Mouse (Mus musculus) embryonic facial prominence, embryonic 15.5 days (tissue): Measurements from ENCODE around the gene Cdc45. TPM values are rescaled to one million over a fixed set of nuclear protein-coding genes. Genes with fewer than 3 reads are reported as not detected.
A peak's percentile ranks its signal among the peaks of the same experiment; 100 is the strongest.

Source experiments
- ATAC-seq: fragments of 200-750 bp; cut with Nextera tagmentation; 2 replicates; pipeline ENCODE4 v1.8.0; 2017; ENCODE audit warnings: low read depth, moderate TSS enrichment; ENCODE audit not compliant: insufficient number of reproducible peaks, low FRiP score, low TSS enrichment
- H3K27ac ChIP-seq: fragments of 300-500 bp; sonication (generic); replicated peaks from 2 replicates; pipeline ENCODE4 v1.5.1; 2015; ENCODE audit warnings: mild to moderate bottlenecking, inconsistent platforms
- H3K27me3 ChIP-seq: fragments of 300-500 bp; sonication (generic); 2 replicates; pipeline ENCODE4 v1.6.1; 2015; ENCODE audit warnings: inconsistent platforms
- H3K36me3 ChIP-seq: fragments of 300-500 bp; sonication (generic); 2 replicates; pipeline ENCODE4 v1.6.1; 2015; ENCODE audit warnings: mild to moderate bottlenecking, inconsistent platforms
- H3K4me1 ChIP-seq: fragments of 300-500 bp; sonication (generic); 2 replicates; pipeline ENCODE4 v1.6.1; 2015; ENCODE audit warnings: inconsistent platforms
- H3K4me2 ChIP-seq: fragments of 300-500 bp; sonication (generic); replicated peaks from 2 replicates; pipeline ENCODE4 v1.6.1; 2015; ENCODE audit warnings: mild to moderate bottlenecking, inconsistent platforms
- H3K4me3 ChIP-seq: fragments of 300-500 bp; sonication (generic); replicated peaks from 2 replicates; pipeline ENCODE4 v1.5.1; 2015; ENCODE audit warnings: mild to moderate bottlenecking, inconsistent platforms
- H3K9ac ChIP-seq: fragments of 300-500 bp; sonication (generic); 2 replicates; pipeline ENCODE4 v1.6.1; 2015; ENCODE audit warnings: inconsistent platforms
- H3K9me3 ChIP-seq: fragments of 300-500 bp; sonication (generic); replicated peaks from 2 replicates; pipeline ENCODE4 v1.6.1; 2016; ENCODE audit warnings: inconsistent platforms
- WGBS: fragments of 180-500 bp; shearing (Covaris S2); methylation state at CpG from one replicate; pipeline ENCODE4 v1.1.7; 2015; 5-methylcytosine and 5-hydroxymethylcytosine counted together
- polyA plus RNA-seq: library from polyadenylated mRNA; unstranded; fragments of >200 nt; fragmentation: Nextera tagmentation; extraction: Ambion mirVana; gene quantifications from 2 replicates; pipeline ENCODE4 v1.2.1, GENCODE M21; 2015

Cdc45 gene
- polyA plus RNA-seq, 1 experiment from 2014 or later, result 36.9 TPM

DNA sequence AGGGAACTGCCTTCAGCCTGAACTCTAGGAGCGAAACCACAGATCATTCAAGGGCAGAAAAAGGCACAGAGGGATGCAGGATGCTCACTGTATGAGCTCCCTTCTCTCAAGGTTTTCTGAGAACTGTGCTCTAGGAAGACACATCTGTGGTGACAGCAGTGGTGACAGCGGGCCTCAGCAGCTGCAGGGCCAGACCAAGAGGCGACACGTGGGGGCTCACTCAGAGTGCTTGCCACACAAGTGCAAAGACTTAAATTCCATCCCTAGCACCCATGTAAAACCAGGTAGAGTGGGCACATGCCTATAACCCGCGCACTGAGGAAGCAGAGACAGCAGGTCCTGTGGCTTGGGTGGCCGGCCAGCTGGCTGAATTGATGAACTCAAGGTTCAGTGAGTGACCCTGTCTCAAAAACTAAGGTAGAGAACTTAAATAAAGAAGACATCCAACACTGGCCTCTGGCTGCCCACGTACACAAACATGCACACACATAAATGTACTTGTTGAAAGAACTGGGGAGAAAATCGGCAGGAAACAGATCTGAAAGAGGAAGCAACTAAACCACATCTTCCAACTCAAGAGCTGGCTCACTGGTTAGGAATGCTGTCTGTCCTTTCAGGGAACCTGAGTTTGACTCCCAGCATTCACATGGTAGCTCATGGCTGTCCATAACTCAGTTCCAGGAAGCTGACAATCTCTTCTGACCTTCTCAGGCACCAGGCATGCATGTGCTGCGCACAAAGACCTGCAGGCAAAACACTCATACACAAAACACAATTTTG, 23.0 kb downstream of the Cdc45 start:
- Histone ChIP-seq H3K9ac (no peak overlapping the region), H3K4me2 (no peak overlapping the region), H3K4me3 (no peak overlapping the region), H3K27ac (no peak overlapping the region), H3K9me3 (no peaks in the 10 kb centered on the region), H3K36me3 (peaks cover 58% of the 10 kb centered on the region), H3K4me1 (no peaks in the 10 kb centered on the region), H3K27me3 (no peaks in the 10 kb centered on the region)
- WGBS, result 86% methylated on average over 10 of the region's 10 CpGs
- no peak for ATAC-seq

DNA sequence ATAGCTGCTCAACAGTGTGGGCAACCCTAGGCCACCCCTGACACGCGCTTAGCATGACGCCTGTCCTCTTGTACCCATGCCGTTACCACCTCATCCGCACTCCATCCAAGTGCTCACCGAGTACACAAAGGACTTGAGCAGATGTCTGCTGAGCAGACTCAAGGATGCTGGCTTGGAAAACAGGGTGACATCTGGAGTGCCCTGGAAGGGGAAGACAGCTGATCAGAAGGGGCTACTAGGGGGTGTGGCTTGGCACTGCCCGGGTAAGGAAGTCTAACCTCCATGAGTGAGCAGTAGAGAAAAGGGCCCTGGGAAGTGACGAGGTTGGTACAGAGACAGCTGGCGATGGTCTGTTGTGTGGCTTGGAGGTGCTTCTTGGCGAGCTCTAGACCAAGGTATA, 25.1 kb downstream of the Cdc45 start:
- ATAC-seq, result no peak
- Histone ChIP-seq H3K4me3 (no peak overlapping the region), H3K27me3 (no peaks in the 10 kb centered on the region), H3K27ac (no peak overlapping the region), H3K4me2 (no peak overlapping the region), H3K4me1 (no peaks in the 10 kb centered on the region), H3K9ac (no peak overlapping the region), H3K9me3 (no peaks in the 10 kb centered on the region), H3K36me3 (peaks cover 68% of the 10 kb centered on the region)
- WGBS, result 92% methylated on average over 10 of the region's 10 CpGs

DNA sequence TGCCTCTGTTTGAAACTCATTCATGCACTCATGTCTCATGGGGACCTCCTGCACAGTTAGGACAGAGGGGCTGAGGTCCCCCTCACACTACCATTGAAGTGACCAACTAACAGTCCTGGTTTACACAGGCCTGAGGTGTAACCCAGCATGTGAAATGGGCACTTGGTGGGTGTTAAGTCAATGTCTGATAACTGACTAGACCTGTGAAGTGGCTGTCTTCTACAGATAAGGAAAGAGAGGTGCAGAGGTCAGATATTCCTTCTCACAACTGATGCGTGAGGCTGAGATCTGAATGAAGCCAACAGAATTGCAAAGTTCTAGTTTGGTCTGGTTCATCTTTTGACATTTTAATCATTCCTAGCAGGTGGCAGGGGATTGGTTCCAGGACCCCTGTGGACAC, 26.3 kb downstream of the Cdc45 start:
- Histone ChIP-seq H3K27me3 (no peaks in the 10 kb centered on the region), H3K36me3 (peaks cover 56% of the 10 kb centered on the region), H3K9ac (no peak overlapping the region), H3K4me2 (no peak overlapping the region), H3K27ac (no peak overlapping the region), H3K4me3 (no peak overlapping the region), H3K4me1 (no peaks in the 10 kb centered on the region), H3K9me3 (no peaks in the 10 kb centered on the region)
- no peak for ATAC-seq
- WGBS, result 90% methylated on average over 1 of the region's 1 CpGs

DNA sequence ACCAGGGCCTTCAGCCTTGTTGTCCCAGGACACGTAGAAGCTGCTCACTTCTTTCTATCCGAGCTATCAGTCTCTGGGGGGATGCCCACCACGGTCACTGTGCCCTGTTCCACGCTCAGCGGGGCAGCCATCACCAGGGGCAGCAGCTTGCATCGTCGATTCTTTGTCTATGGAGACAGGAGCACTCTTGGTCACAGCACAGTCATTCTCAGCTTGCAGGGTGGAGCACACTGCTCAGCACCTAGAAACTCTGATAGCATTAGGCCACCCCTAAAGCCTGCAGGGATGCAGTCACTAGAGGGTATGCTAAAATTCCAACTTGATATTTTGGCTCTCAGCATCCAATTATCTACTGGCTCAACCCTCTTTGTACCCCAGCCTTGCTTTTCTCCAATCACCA, 26.8 kb downstream of the Cdc45 start:
- no peaks in the 10 kb centered on the region for H3K4me1 ChIP-seq
- ATAC-seq, result no peak
- H3K27me3 ChIP-seq, result no peaks in the 10 kb centered on the region
- H3K4me2 ChIP-seq, result no peak overlapping the region
- 93% methylated on average over 7 of the region's 7 CpGs for WGBS
- H3K9ac ChIP-seq, result no peak overlapping the region
- peaks cover 52% of the 10 kb centered on the region for H3K36me3 ChIP-seq
- H3K4me3 ChIP-seq, result no peak overlapping the region
- no peaks in the 10 kb centered on the region for H3K9me3 ChIP-seq
- H3K27ac ChIP-seq, result no peak overlapping the region

DNA sequence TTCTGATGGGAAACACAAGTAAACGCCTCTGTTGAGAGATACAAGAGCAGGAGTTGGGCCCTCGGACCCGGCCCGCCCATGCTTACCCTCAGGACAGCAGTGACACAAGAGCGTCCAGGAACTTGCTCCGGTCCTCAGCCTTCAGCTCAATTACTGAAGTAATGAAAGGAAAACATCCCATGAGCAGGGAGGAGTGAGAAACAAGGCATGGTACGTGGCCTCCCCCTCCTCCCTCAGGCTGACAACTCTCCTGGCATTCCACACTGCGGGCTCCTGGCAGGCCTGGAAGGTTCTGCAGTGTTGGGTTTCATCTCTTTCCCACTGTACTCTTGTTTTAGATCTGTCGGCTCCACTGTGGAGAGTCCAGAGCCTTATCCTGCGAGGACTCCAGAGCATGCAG, 30.0 kb downstream of the Cdc45 start:
- Histone ChIP-seq H3K4me2 (no peak overlapping the region), H3K9me3 (no peaks in the 10 kb centered on the region), H3K36me3 (peaks cover 26% of the 10 kb centered on the region), H3K27ac (no peak overlapping the region), H3K4me1 (peaks cover 10% of the 10 kb centered on the region), H3K9ac (no peak overlapping the region), H3K27me3 (peaks cover 29% of the 10 kb centered on the region), H3K4me3 (no peak overlapping the region)
- WGBS, result 84% methylated on average over 10 of the region's 10 CpGs
- ATAC-seq, result no peak

DNA sequence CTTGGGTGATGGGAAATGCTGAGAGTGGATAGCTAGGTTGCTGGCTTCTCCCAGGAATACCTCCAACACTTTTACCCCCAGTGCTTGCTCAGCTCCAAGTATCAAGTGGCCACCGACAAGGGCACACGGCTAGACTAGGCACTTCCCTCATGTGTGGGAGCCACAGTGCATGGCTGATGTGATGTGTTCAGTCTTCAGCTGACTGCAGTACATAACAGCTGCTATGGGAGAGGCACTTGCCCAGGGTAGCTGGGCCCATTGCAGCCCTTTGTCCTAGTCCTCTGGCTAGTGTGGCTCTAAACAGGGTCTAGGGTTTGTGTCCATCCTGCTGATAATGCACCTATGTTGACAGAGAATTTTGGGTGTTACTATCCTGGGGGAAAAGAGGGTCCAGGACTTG, 33.3 kb downstream of the Cdc45 start:
- Histone ChIP-seq H3K27me3 (peaks cover 54% of the 10 kb centered on the region), H3K9me3 (no peaks in the 10 kb centered on the region), H3K4me1 (peaks cover 17% of the 10 kb centered on the region), H3K27ac (no peak overlapping the region), H3K9ac (no peak overlapping the region), H3K4me2 (peak overlapping the region; percentile 60; the same call in 1 of the 2 replicates), H3K36me3 (peaks cover 10% of the 10 kb centered on the region), H3K4me3 (peak overlapping the region; percentile 40)
- no peak for ATAC-seq
- 63% methylated on average over 2 of the region's 2 CpGs for WGBS

DNA sequence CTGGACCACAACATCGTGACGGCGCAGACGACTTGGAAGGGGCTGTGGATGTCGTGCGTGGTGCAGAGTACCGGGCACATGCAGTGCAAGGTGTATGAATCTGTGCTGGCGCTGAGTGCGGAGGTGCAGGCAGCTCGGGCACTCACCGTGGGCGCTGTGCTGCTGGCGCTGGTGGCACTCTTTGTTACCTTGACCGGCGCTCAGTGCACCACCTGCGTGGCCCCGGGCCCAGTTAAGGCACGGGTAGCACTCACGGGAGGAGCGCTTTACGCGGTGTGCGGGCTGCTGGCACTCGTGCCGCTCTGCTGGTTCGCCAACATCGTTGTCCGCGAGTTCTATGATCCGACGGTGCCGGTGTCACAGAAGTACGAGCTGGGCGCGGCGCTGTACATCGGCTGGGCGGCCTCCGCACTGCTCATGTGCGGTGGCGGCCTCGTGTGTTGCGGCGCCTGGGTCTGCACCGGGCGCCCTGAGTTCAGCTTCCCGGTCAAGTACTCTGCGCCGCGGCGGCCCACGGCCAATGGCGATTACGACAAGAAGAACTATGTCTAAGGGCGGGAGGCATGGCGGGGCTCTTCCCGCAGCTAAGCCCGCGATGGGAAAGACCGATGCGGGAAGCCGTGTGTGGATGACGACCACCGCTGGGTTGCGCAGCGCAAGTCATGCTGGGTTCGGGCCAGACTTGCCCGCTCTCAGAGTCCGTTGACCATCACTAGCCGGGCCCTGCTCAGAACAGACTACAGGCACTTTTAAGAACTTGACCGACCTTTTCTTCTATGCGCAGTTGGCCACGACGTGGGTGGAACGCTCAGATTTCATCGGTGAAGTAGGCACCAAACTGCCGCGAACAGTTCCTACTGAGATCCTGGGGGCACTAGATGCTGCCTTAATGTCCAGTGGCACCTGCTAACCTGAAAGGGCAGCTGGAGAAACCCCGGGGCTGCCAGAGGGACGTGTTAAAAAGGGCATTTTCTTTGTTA, 34.4 kb downstream of the Cdc45 start:
- Histone ChIP-seq H3K36me3 (peaks cover 7% of the 10 kb centered on the region), H3K4me2 (peak overlapping the region; percentile 60), H3K27ac (0 out of 2 replicates have a peak overlapping the region, but pooled peaks have one; percentile 11), H3K9ac (no peak overlapping the region), H3K27me3 (peaks cover 54% of the 10 kb centered on the region), H3K9me3 (no peaks in the 10 kb centered on the region), H3K4me1 (peaks cover 17% of the 10 kb centered on the region), H3K4me3 (peak overlapping the region; percentile 40)
- no peak for ATAC-seq
- WGBS, result 2% methylated on average over 80 of the region's 80 CpGs

DNA sequence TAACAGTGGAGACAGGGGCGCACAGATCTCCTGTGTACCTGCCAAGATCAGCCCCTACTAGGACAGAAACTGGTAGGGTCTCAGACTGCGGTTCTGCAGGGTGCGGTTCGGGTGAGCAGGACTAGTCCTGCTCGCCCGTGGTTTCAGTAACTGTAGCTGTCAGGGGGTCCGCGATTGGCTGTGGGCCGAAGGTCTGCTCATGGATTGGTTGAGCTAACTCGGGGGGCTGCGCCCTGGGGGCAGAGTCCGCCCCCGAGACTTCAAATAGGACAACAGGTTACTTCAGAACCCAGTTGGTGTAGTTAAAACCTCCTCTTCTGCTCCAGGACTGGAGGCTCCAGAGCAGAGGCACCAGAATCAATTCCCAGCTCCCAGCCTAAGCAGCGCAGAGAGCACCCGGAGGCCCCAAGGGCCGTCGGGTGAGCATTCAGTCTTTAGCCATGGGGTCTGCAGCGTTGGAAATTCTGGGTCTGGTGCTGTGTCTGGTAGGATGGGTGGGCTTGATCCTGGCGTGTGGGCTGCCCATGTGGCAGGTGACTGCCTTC, 35.2 kb downstream of the Cdc45 start, which contains the start of gene Cldn5:
Cldn5 (plus strand) TSS at position 292 of the 545 bp plus-strand sequence.
- peaks cover 54% of the 10 kb centered on the region for H3K27me3 ChIP-seq
- no peaks in the 10 kb centered on the region for H3K9me3 ChIP-seq
- H3K36me3 ChIP-seq, result 0 out of 2 replicates have a peak, but pooled peaks cover under 1% of the 10 kb centered on the region
- H3K9ac ChIP-seq, result no peak within 1 kb of the TSS
- peak within 1 kb of the TSS; percentile 40 for H3K4me3 ChIP-seq
- peak within 1 kb of the TSS; percentile 11; the same call in 1 of the 2 replicates for H3K27ac ChIP-seq
- ATAC-seq, result peak; percentile 35; the same call in 1 of the 2 replicates
- WGBS, result 5% methylated on average over 19 of the region's 19 CpGs
- H3K4me2 ChIP-seq, result peak within 1 kb of the TSS; percentile 60
- H3K4me1 ChIP-seq, result peaks cover 17% of the 10 kb centered on the region

DNA sequence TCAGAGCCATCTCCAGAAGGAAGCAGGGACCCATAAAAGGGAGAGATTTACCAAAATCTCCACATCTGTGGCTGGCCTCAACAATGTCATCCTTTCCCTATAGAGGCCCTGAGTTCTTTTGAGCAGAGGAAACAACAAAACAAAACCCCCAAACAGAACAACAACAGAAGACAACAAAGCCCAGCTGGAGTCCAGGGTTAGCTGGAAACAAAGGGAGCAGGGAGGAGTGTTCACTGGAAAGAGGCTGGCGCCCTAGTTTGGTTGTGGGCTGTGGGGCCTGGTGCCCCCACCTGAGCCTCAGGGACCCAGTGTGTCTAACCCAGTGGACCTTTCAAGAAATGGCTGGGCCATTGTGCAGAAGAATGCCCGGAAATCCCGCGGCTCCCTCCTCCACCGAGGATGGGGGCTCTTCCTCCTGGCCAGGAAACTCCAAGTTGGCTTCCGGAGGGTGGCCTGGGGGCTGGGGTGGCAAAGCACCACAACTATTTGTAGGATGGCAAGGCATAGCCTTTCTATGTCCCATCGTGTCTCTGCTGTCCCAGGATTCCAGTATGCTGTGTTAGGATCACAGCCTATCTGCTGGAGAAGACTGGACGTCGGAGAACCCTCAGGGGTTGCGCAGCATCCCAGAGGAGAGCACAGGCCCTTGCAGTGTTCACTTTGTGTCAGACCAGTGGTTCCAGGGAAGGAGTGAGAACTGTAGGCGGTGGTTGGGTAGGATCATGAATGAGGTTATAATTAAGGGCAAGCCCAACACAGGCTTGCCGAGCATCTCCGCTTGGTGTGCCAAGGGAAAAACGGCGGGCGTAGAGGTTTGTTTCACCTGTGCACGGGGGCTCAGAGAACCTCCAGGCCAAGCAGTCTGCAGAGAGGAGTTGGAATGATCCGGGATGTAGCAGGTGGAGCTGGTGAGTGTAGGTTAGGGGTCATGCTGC, 35.9 kb downstream of the Cdc45 start:
- no peak for ATAC-seq
- Histone ChIP-seq H3K4me1 (peaks cover 17% of the 10 kb centered on the region), H3K36me3 (no peaks in the 10 kb centered on the region), H3K9ac (no peak overlapping the region), H3K27me3 (peaks cover 54% of the 10 kb centered on the region), H3K4me3 (peak overlapping the region; percentile 40), H3K9me3 (no peaks in the 10 kb centered on the region), H3K27ac (peak overlapping the region; percentile 8; the same call in 1 of the 2 replicates), H3K4me2 (peak overlapping the region; percentile 60; the same call in 1 of the 2 replicates)
- 25% methylated on average over 18 of the region's 18 CpGs for WGBS

DNA sequence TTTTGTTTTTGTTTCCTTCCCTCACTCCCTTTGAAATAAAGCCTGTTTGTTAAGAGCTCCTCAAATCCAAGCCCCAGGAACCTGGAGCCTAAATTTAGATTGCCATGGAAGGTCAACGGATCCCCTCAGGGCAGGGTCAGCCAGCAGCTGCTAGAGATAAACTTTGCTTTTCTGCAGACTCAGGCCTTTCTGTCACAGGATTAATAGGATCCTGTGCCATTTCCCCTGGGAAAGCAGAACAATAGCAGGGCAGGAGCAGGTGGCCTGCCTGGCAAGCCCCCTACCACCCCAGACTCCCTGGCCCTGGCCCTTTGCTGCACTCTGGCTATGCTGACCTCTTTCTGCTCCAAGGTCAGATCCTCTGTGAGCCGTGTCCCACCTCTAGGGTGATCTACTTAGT, 37.9 kb downstream of the Cdc45 start:
- 16% methylated on average over 2 of the region's 2 CpGs for WGBS
- Histone ChIP-seq H3K9me3 (no peaks in the 10 kb centered on the region), H3K4me2 (no peak overlapping the region), H3K36me3 (no peaks in the 10 kb centered on the region), H3K4me1 (peaks cover 17% of the 10 kb centered on the region), H3K27me3 (peaks cover 47% of the 10 kb centered on the region), H3K27ac (no peak overlapping the region), H3K4me3 (no peak overlapping the region), H3K9ac (no peak overlapping the region)
- ATAC-seq, result no peak
